Mouse (Mus musculus) neural tube, postnatal 0 days (tissue): ENCODE measurements around the gene Bricd5. TPM values are rescaled to one million over a fixed set of nuclear protein-coding genes. Genes with fewer than 3 reads are reported as not detected.

ENCODE experiments used
- polyA plus RNA-seq: library from polyadenylated mRNA; unstranded; fragments of >200 nt; fragmentation: Nextera tagmentation; extraction: Ambion mirVana; gene quantifications from 2 replicates; pipeline ENCODE4 v1.2.1, GENCODE M21; 2015

Gene Bricd5
- polyA plus RNA-seq, result 2.1 and 3.0 TPM in 2 replicates

GRCm38 (mm10) chr17:24473612-24474275 lies at the start of gene Bricd5:
TSS of gene Bricd5 (plus strand) at chr17:24473884.

GRCm38 (mm10) chr17:24426471-24427169 lies 47.1 kb upstream of the Bricd5 start, which contains the start of gene Eci1:
TSS of gene Eci1 (plus strand) at chr17:24426641.

GRCm38 (mm10) chr17:24442632-24443155 lies 31.0 kb upstream of the Bricd5 start, which contains the start of gene Dnase1l2:
TSS of gene Dnase1l2 (minus strand) at chr17:24443105.

GRCm38 (mm10) chr17:24469910-24470602 lies 3.6 kb upstream of the Bricd5 start, which contains the start of the genes E4f1 and Pgp:
TSS of gene E4f1 (minus strand) at chr17:24470313.
TSS of gene Pgp (plus strand) at chr17:24470392.

GRCm38 (mm10) chr17:24478663-24479380 lies 5.1 kb downstream of the Bricd5 start, which contains the start of gene Mlst8:
TSS of gene Mlst8 (minus strand) at chr17:24479078.

GRCm38 (mm10) chr17:24488186-24488661 lies 14.5 kb downstream of the Bricd5 start, which contains the start of gene Caskin1:
TSS of gene Caskin1 (plus strand) at chr17:24488601.

Other genes with a start within 250 kb of the Bricd5 start
- gene Ccnf, start 222.4 kb upstream of the Bricd5 start, polyA plus RNA-seq, result 5.6 and 8.1 TPM in 2 replicates
- gene Abca17, start 122.8 kb upstream of the Bricd5 start, polyA plus RNA-seq, result 1.4 and 1.8 TPM in 2 replicates
- 28.5 and 29.8 TPM in 2 replicates for gene Abca3, start 121.9 kb upstream of the Bricd5 start, polyA plus RNA-seq
- 224 and 246 TPM in 2 replicates for gene Rnps1, start 59.3 kb upstream of the Bricd5 start, polyA plus RNA-seq
- 67.5 and 76.3 TPM in 2 replicates for gene Eci1, start 47.2 kb upstream of the Bricd5 start, polyA plus RNA-seq
- gene Dnase1l2, start 30.8 kb upstream of the Bricd5 start, polyA plus RNA-seq, result 2.2 and 2.7 TPM in 2 replicates
- gene E4f1, start 3.6 kb upstream of the Bricd5 start, polyA plus RNA-seq, result 33.1 and 43.4 TPM in 2 replicates
- 108 and 113 TPM in 2 replicates for gene Pgp, start 3.5 kb upstream of the Bricd5 start, polyA plus RNA-seq
- gene Mlst8, start 5.2 kb downstream of the Bricd5 start, polyA plus RNA-seq, result 24.4 and 25.9 TPM in 2 replicates
- gene Caskin1, start 14.7 kb downstream of the Bricd5 start, polyA plus RNA-seq, result 62.8 and 68.5 TPM in 2 replicates
- gene Traf7, start 54.1 kb downstream of the Bricd5 start, polyA plus RNA-seq, result 50.6 and 60.2 TPM in 2 replicates
- 12.8 and 13.8 TPM in 2 replicates for gene Rab26, start 60.3 kb downstream of the Bricd5 start, polyA plus RNA-seq
- 23.6 and 24.9 TPM in 2 replicates for gene Pkd1, start 76.0 kb downstream of the Bricd5 start, polyA plus RNA-seq
- 45.5 and 59.7 TPM in 2 replicates for gene Tsc2, start 158.7 kb downstream of the Bricd5 start, polyA plus RNA-seq
- 6.5 and 6.9 TPM in 2 replicates for gene Nthl1, start 158.8 kb downstream of the Bricd5 start, polyA plus RNA-seq
- gene Slc9a3r2, start 176.4 kb downstream of the Bricd5 start, polyA plus RNA-seq, result 82.2 and 84.4 TPM in 2 replicates
- 0.93 and 1.2 TPM in 2 replicates for gene Npw, start 184.6 kb downstream of the Bricd5 start, polyA plus RNA-seq
- 13.9 and 18.2 TPM in 2 replicates for gene Zfp598, start 195.8 kb downstream of the Bricd5 start, polyA plus RNA-seq
- gene Syngr3, start 216.1 kb downstream of the Bricd5 start, polyA plus RNA-seq, result 269 and 290 TPM in 2 replicates
- gene Gfer, start 222.3 kb downstream of the Bricd5 start, polyA plus RNA-seq, result 38.1 and 38.9 TPM in 2 replicates
- 1.7 and 2.3 TPM in 2 replicates for gene Noxo1, start 222.3 kb downstream of the Bricd5 start, polyA plus RNA-seq
- gene Tbl3, start 233.8 kb downstream of the Bricd5 start, polyA plus RNA-seq, result 43.3 and 47.7 TPM in 2 replicates
- not detected in 2 replicates for gene Rnf151, start 244.2 kb downstream of the Bricd5 start, polyA plus RNA-seq
- 836 and 837 TPM in 2 replicates for gene Rps2, start 244.2 kb downstream of the Bricd5 start, polyA plus RNA-seq